Mouse (Mus musculus) small intestine, adult 2 months (tissue): ENCODE results near the gene Marf1. TPM values are rescaled to one million over a fixed set of nuclear protein-coding genes. Genes with fewer than 3 reads are reported as not detected.

Experiments
- H3K27ac ChIP-seq: fragments of 200-500 bp; 2 replicates; pipeline ENCODE4 v1.5.1; 2012; ENCODE audit warnings: low read depth, low read length, control low read depth, inconsistent platforms; ENCODE audit not compliant: insufficient read depth
- H3K27me3 ChIP-seq: fragments of 200-500 bp; 2 replicates; pipeline ENCODE4 v1.6.1; 2012; ENCODE audit warnings: mild to moderate bottlenecking, moderate library complexity, low read length, inconsistent platforms; ENCODE audit not compliant: control insufficient read depth, insufficient read depth
- H3K36me3 ChIP-seq: fragments of 200-500 bp; 2 replicates; pipeline ENCODE4 v1.6.1; 2012; ENCODE audit warnings: mild to moderate bottlenecking, low read length, control low read depth, inconsistent platforms; ENCODE audit not compliant: control insufficient read depth, insufficient read depth
- H3K4me1 ChIP-seq: fragments of 200-500 bp; 2 replicates; pipeline ENCODE4 v1.6.1; 2012; ENCODE audit warnings: low read length, inconsistent platforms, mixed read lengths; ENCODE audit not compliant: control insufficient read depth, insufficient read depth, insufficient read length
- H3K4me3 ChIP-seq: fragments of 200-500 bp; 2 replicates; pipeline ENCODE4 v1.5.1; 2012; ENCODE audit warnings: low read depth, mild to moderate bottlenecking, control low read depth, inconsistent platforms, low read length, moderate library complexity
- CTCF ChIP-seq: fragments of 200-500 bp; IDR thresholded peaks from 2 replicates; pipeline ENCODE4 v1.5.1; 2012; ENCODE audit warnings: low read depth, mild to moderate bottlenecking, control low read depth, inconsistent platforms, low read length, moderate library complexity, mixed read lengths; ENCODE audit not compliant: insufficient replicate concordance, insufficient read length; ENCODE audit errors: extremely low read depth
- POLR2A ChIP-seq: fragments of 200-500 bp; IDR thresholded peaks from 2 replicates; pipeline ENCODE4 v1.6.1; 2012; ENCODE audit warnings: low read depth, mild to moderate bottlenecking, control low read depth, inconsistent platforms, low read length, moderate library complexity
- WGBS: fragments of 180-500 bp; shearing (Covaris S2); methylation state at CpG from one replicate; pipeline ENCODE4 v1.1.7; 2018; 5-methylcytosine and 5-hydroxymethylcytosine counted together
- polyA plus RNA-seq: library from polyadenylated mRNA; depleted of rRNA; stranded (reverse); fragments of >200 nt; gene quantifications from 2 replicates; pipeline ENCODE4 v1.2.3, GENCODE M21; 2012

Gene Marf1
- polyA plus RNA-seq, 1 experiment = 6.8 TPM

GRCm38 (mm10) chr16:14112133-14112532, 51.0 kb downstream of the Marf1 start:
- Histone ChIP-seq H3K4me1 (no peaks in the 10 kb centered on the region), H3K27me3 (no peaks in the 10 kb centered on the region), H3K4me3 (no peak overlapping the region), H3K36me3 (peaks cover 59% of the 10 kb centered on the region), H3K27ac (no peak overlapping the region)
- WGBS = 70% methylated on average over 2 of the region's 2 CpGs
- TF ChIP-seq POLR2A (no peak), CTCF (no peak)

- H3K4me3 ChIP-seq = no peak overlapping the region
- TF ChIP-seq CTCF (no peak), POLR2A (no peak)
- H3K27me3 ChIP-seq = no peaks in the 10 kb centered on the region
- H3K4me1 ChIP-seq = no peaks in the 10 kb centered on the region
- no peak overlapping the region for H3K27ac ChIP-seq
- WGBS = 75% methylated on average over 2 of the region's 2 CpGs
- H3K36me3 ChIP-seq = peaks cover 48% of the 10 kb centered on the region
Observed at GRCm38 (mm10) chr16:14110922-14111321, 52.2 kb downstream of the Marf1 start.

- H3K27ac ChIP-seq = no peak overlapping the region
- no peaks in the 10 kb centered on the region for H3K4me1 ChIP-seq
- H3K27me3 ChIP-seq = no peaks in the 10 kb centered on the region
- no peak for TF ChIP-seq CTCF
- TF ChIP-seq POLR2A = no peak
- no peak overlapping the region for H3K4me3 ChIP-seq
- 76% methylated on average over 3 of the region's 3 CpGs for WGBS
- H3K36me3 ChIP-seq = peaks cover 42% of the 10 kb centered on the region
Observed at GRCm38 (mm10) chr16:14109651-14110230, 53.4 kb downstream of the Marf1 start.

GRCm38 (mm10) chr16:14105891-14106290, 57.3 kb downstream of the Marf1 start:
- no peak overlapping the region for H3K27ac ChIP-seq
- 85% methylated on average over 6 of the region's 6 CpGs for WGBS
- no peak for TF ChIP-seq POLR2A
- no peak for TF ChIP-seq CTCF
- peaks cover 12% of the 10 kb centered on the region for H3K36me3 ChIP-seq
- H3K4me3 ChIP-seq = no peak overlapping the region
- H3K4me1 ChIP-seq = no peaks in the 10 kb centered on the region
- no peaks in the 10 kb centered on the region for H3K27me3 ChIP-seq

GRCm38 (mm10) chr16:14091771-14092170, 71.4 kb downstream of the Marf1 start:
- H3K27me3 ChIP-seq = no peaks in the 10 kb centered on the region
- H3K4me1 ChIP-seq = no peaks in the 10 kb centered on the region
- H3K4me3 ChIP-seq = no peak overlapping the region
- TF ChIP-seq POLR2A (no peak), CTCF (no peak)
- 68% methylated on average over 2 of the region's 2 CpGs for WGBS
- no peak overlapping the region for H3K27ac ChIP-seq
- H3K36me3 ChIP-seq = no peaks in the 10 kb centered on the region

- no peaks in the 10 kb centered on the region for H3K27me3 ChIP-seq
- H3K27ac ChIP-seq = no peak overlapping the region
- no peaks in the 10 kb centered on the region for H3K4me1 ChIP-seq
- TF ChIP-seq CTCF = no peak
- no peak for TF ChIP-seq POLR2A
- no peak overlapping the region for H3K4me3 ChIP-seq
- no peaks in the 10 kb centered on the region for H3K36me3 ChIP-seq
- WGBS = 87% methylated on average over 3 of the region's 3 CpGs
Observed at GRCm38 (mm10) chr16:14089296-14089695, 73.9 kb downstream of the Marf1 start.

GRCm38 (mm10) chr16:14088249-14088648, 74.9 kb downstream of the Marf1 start:
- TF ChIP-seq CTCF (no peak), POLR2A (no peak)
- Histone ChIP-seq H3K27ac (no peak overlapping the region), H3K27me3 (no peaks in the 10 kb centered on the region), H3K4me3 (no peak overlapping the region), H3K4me1 (no peaks in the 10 kb centered on the region), H3K36me3 (no peaks in the 10 kb centered on the region)
- 71% methylated on average over 3 of the region's 3 CpGs for WGBS

- WGBS = 71% methylated on average over 2 of the region's 2 CpGs
- Histone ChIP-seq H3K4me3 (no peak overlapping the region), H3K4me1 (no peaks in the 10 kb centered on the region), H3K27ac (no peak overlapping the region), H3K36me3 (no peaks in the 10 kb centered on the region), H3K27me3 (no peaks in the 10 kb centered on the region)
- TF ChIP-seq CTCF (no peak), POLR2A (no peak)
Observed at GRCm38 (mm10) chr16:14082925-14083324, 80.2 kb downstream of the Marf1 start.
